Mouse (Mus musculus) small intestine, adult 2 months (tissue): ENCODE measurements at regions not wholly inside any gene's neighbourhood (a gene's known extent, or its start where the extent isn't known, plus 50 kb on each side); places are given as distances from the start of the nearest gene placed in this dataset.

Experiments
- H3K27ac ChIP-seq: fragments of 200-500 bp; 2 replicates; pipeline ENCODE4 v1.5.1; 2012; ENCODE audit warnings: low read depth, low read length, control low read depth, inconsistent platforms; ENCODE audit not compliant: insufficient read depth
- H3K27me3 ChIP-seq: fragments of 200-500 bp; 2 replicates; pipeline ENCODE4 v1.6.1; 2012; ENCODE audit warnings: mild to moderate bottlenecking, moderate library complexity, low read length, inconsistent platforms; ENCODE audit not compliant: control insufficient read depth, insufficient read depth
- H3K36me3 ChIP-seq: fragments of 200-500 bp; 2 replicates; pipeline ENCODE4 v1.6.1; 2012; ENCODE audit warnings: mild to moderate bottlenecking, low read length, control low read depth, inconsistent platforms; ENCODE audit not compliant: control insufficient read depth, insufficient read depth
- H3K4me1 ChIP-seq: fragments of 200-500 bp; 2 replicates; pipeline ENCODE4 v1.6.1; 2012; ENCODE audit warnings: low read length, inconsistent platforms, mixed read lengths; ENCODE audit not compliant: control insufficient read depth, insufficient read depth, insufficient read length
- H3K4me3 ChIP-seq: fragments of 200-500 bp; 2 replicates; pipeline ENCODE4 v1.5.1; 2012; ENCODE audit warnings: low read depth, mild to moderate bottlenecking, control low read depth, inconsistent platforms, low read length, moderate library complexity
- CTCF ChIP-seq: fragments of 200-500 bp; IDR thresholded peaks from 2 replicates; pipeline ENCODE4 v1.5.1; 2012; ENCODE audit warnings: low read depth, mild to moderate bottlenecking, control low read depth, inconsistent platforms, low read length, moderate library complexity, mixed read lengths; ENCODE audit not compliant: insufficient replicate concordance, insufficient read length; ENCODE audit errors: extremely low read depth
- POLR2A ChIP-seq: fragments of 200-500 bp; IDR thresholded peaks from 2 replicates; pipeline ENCODE4 v1.6.1; 2012; ENCODE audit warnings: low read depth, mild to moderate bottlenecking, control low read depth, inconsistent platforms, low read length, moderate library complexity
- WGBS: fragments of 180-500 bp; shearing (Covaris S2); methylation state at CpG from one replicate; pipeline ENCODE4 v1.1.7; 2018; 5-methylcytosine and 5-hydroxymethylcytosine counted together

GRCm38 (mm10) chr5:75266111-75266676 lies 114.1 kb downstream of the Pdgfra start:
- 89% methylated on average over 7 of the region's 7 CpGs for WGBS

GRCm38 (mm10) chr5:75266871-75267270 lies 114.8 kb downstream of the Pdgfra start:
- H3K27ac ChIP-seq: no peak overlapping the region
- H3K36me3 ChIP-seq: no peaks in the 10 kb centered on the region
- H3K4me1 ChIP-seq: no peaks in the 10 kb centered on the region
- WGBS: 81% methylated on average over 4 of the region's 4 CpGs
- no peaks in the 10 kb centered on the region for H3K27me3 ChIP-seq
- TF ChIP-seq CTCF (no peak), POLR2A (no peak)
- no peak overlapping the region for H3K4me3 ChIP-seq

More at GRCm38 (mm10) chr5:75266111-75266676, 114.1 kb downstream of the Pdgfra start:
- Histone ChIP-seq H3K4me3 (no peak overlapping the region), H3K27me3 (no peaks in the 10 kb centered on the region), H3K36me3 (no peaks in the 10 kb centered on the region), H3K27ac (no peak overlapping the region), H3K4me1 (no peaks in the 10 kb centered on the region)
- TF ChIP-seq POLR2A (no peak), CTCF (no peak)

- 71% methylated on average over 3 of the region's 3 CpGs for WGBS
- no peaks in the 10 kb centered on the region for H3K36me3 ChIP-seq
- TF ChIP-seq CTCF: no peak
- TF ChIP-seq POLR2A: no peak
- H3K4me3 ChIP-seq: no peak overlapping the region
- no peaks in the 10 kb centered on the region for H3K4me1 ChIP-seq
- no peak overlapping the region for H3K27ac ChIP-seq
- no peaks in the 10 kb centered on the region for H3K27me3 ChIP-seq
Measured at GRCm38 (mm10) chr5:75267766-75268165, 115.7 kb downstream of the Pdgfra start.

- no peaks in the 10 kb centered on the region for H3K27me3 ChIP-seq
- peaks cover 4% of the 10 kb centered on the region; the same call in 1 of the 2 replicates for H3K4me1 ChIP-seq
- TF ChIP-seq POLR2A (no peak), CTCF (no peak)
- no peak overlapping the region for H3K4me3 ChIP-seq
- WGBS: 98% methylated on average over 3 of the region's 3 CpGs
- H3K36me3 ChIP-seq: no peaks in the 10 kb centered on the region
- no peak overlapping the region for H3K27ac ChIP-seq
Measured at GRCm38 (mm10) chr5:75278041-75278440, 125.9 kb downstream of the Pdgfra start.

- no peak for TF ChIP-seq CTCF
- no peak for TF ChIP-seq POLR2A
- no peak overlapping the region for H3K4me3 ChIP-seq
- H3K27ac ChIP-seq: no peak overlapping the region
- no peaks in the 10 kb centered on the region for H3K27me3 ChIP-seq
- no peaks in the 10 kb centered on the region for H3K36me3 ChIP-seq
- WGBS: 87% methylated on average over 1 of the region's 1 CpGs
- peaks cover 4% of the 10 kb centered on the region; the same call in 1 of the 2 replicates for H3K4me1 ChIP-seq
Measured at GRCm38 (mm10) chr5:75279561-75280171, 127.6 kb downstream of the Pdgfra start.

GRCm38 (mm10) chr5:75280698-75281097 lies 128.6 kb downstream of the Pdgfra start:
- WGBS: 57% methylated on average over 3 of the region's 3 CpGs
- peaks cover 4% of the 10 kb centered on the region; the same call in 1 of the 2 replicates for H3K4me1 ChIP-seq
- H3K27ac ChIP-seq: no peak overlapping the region
- no peak for TF ChIP-seq POLR2A
- no peak for TF ChIP-seq CTCF
- H3K36me3 ChIP-seq: no peaks in the 10 kb centered on the region
- H3K27me3 ChIP-seq: no peaks in the 10 kb centered on the region
- H3K4me3 ChIP-seq: no peak overlapping the region

GRCm38 (mm10) chr5:75281510-75281909 lies 129.4 kb downstream of the Pdgfra start:
- H3K36me3 ChIP-seq: no peaks in the 10 kb centered on the region
- H3K27ac ChIP-seq: no peak overlapping the region
- no peaks in the 10 kb centered on the region for H3K27me3 ChIP-seq
- 86% methylated on average over 7 of the region's 7 CpGs for WGBS
- peaks cover 4% of the 10 kb centered on the region; the same call in 1 of the 2 replicates for H3K4me1 ChIP-seq
- no peak for TF ChIP-seq POLR2A
- TF ChIP-seq CTCF: no peak
- no peak overlapping the region for H3K4me3 ChIP-seq
